Mouse (Mus musculus): Measurements from ENCODE around the gene Ppp1r36.
"Not testable (repeated sequence)": the region's sequence is repeated elsewhere in the genome, so short reads cannot be mapped to it uniquely, and the experiment has no call there.

The Ppp1r36 gene

DNA sequence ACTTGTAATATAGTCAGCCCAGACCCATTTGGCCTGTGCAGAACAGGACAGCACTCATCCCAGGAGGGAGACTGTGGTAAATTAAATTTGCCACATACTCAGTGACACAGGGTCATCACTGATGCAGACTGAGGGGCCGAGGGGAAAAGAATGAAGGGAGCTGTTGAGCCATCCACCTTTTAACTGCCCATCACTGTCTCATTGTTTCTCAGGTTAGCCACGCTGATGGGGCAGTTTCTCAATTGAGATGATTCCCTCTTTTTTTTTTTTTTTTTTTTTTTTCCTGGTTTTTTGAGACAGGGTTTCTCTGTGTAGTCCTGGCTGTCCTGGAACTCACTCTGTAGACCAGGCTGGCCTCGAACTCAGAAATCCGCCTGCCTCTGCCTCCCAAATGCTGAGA lies 41.1 kb downstream of the Ppp1r36 start:
- DNase-seq = not testable (repeated sequence)

- no peak for DNase-seq
Observed at GRCm38 (mm10) chr12:76459032-76459431, 41.7 kb downstream of the Ppp1r36 start.

- no peak for DNase-seq
Observed at GRCm38 (mm10) chr12:76463391-76463790, 46.1 kb downstream of the Ppp1r36 start.

GRCm38 (mm10) chr12:76464651-76465252 lies 47.4 kb downstream of the Ppp1r36 start:
- DNase-seq = no peak

- DNase-seq = no peak
Observed at GRCm38 (mm10) chr12:76466651-76467050, 49.3 kb downstream of the Ppp1r36 start.

- no peak for DNase-seq
Observed at GRCm38 (mm10) chr12:76467256-76467655, 49.9 kb downstream of the Ppp1r36 start.

DNA sequence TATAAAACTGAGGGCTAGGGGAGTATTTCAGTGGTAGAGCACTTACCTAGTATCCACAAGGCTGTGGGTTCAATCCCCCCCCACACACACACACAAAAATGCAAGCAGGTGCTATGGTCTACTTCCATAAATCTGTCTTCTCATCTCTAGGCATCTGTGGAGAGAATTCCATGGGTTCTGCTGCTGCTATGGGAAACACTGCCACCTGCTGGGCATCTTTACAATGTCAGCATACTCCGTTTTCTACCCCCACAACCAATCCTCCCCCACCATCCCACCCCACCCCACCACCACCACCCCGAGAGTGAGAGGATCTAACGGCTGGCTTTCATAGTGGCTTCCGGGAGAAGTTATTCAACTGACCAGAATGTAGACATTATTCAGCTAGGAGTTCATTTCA lies 54.7 kb downstream of the Ppp1r36 start:
- peak; percentile 32 for DNase-seq

DNA sequence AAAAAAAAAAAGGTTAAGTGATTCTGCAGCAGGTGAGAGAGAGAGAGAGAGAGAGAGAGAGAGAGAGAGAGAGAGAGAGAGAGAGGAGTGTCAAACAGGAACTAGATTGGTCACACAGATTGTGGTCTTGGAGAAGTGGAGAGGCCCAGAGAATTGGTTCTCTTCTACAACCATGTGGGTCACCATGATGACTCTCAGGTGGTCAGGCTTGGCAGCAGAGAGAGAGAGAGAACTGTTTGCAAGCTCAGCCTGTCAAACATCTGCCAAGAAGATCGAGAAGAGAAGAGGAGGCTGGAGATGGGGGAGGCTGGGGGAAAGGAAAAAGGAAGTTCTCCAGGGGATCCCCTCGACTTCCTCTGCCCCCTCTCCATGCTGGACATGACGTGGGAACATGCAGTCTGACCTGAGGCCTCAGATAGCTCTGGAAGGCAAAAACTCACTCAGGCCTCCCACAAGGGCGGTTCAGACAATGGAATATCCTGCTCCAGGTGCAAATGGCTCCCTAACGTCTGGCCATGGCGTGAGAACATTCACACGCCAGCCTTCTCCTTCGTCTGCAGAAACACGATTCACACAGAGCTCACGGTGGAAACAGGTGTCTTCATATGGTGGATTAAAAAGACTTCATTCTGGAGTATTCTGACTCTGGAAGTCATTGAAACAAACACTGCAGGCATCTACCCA lies 56.4 kb downstream of the Ppp1r36 start:
- no peak for DNase-seq

DNA sequence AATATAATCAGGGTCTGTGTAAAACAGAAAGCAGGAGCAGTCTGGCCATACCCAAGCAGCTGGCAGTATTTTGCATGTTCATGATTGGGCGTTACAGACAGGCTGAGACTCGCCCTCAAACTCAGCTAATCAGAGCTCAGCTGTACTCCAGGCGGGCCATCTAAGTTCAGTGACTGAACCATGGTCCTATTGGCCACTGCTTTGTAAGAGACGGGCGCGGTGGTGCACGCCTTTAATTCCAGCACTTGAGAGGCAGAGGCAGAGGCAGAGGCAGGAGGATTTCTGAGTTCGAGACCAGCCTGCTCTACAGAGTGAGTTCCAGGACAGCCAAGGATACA lies 56.9 kb downstream of the Ppp1r36 start:
- no peak for DNase-seq

- no peak for DNase-seq
Observed at GRCm38 (mm10) chr12:76474802-76475201, 57.5 kb downstream of the Ppp1r36 start.

GRCm38 (mm10) chr12:76476146-76476545 lies 58.8 kb downstream of the Ppp1r36 start:
- DNase-seq = no peak

DNA sequence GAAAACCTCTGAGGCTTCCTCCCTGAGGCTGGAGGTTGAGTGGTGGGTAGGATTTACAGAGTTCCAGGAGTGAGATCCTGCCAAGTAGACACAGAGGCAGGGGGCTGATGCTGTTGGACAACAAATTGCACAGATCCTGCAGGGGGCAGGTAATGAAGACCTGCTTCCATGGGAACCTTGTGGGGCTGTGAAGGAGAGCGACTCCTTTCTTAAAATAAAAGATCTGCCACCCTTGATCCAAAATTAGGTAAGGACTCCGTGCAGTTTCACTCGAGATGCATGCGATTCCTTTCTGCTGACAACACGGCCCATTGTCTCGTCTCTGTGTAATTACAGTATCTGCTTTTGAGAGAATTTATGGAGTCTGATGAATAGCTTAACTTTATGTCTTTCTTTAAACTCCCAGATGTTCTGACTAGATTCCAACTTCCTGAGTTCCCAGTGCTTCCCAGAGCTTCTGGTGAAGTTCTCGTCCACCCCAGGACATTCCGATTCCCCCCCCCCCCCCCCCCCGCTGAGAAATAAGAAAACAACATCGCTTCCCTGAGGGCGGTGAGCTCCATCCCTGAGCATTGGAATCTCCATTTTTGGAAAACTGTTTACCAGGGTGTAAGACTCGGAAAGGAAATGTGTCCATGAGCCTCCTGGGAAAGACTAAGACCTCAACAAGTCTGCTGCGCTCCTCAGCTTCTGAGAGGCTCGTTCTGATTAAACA lies 61.1 kb downstream of the Ppp1r36 start:
- DNase-seq = no peak

GRCm38 (mm10) chr12:76479174-76479573 lies 61.8 kb downstream of the Ppp1r36 start:
- no peak for DNase-seq

DNA sequence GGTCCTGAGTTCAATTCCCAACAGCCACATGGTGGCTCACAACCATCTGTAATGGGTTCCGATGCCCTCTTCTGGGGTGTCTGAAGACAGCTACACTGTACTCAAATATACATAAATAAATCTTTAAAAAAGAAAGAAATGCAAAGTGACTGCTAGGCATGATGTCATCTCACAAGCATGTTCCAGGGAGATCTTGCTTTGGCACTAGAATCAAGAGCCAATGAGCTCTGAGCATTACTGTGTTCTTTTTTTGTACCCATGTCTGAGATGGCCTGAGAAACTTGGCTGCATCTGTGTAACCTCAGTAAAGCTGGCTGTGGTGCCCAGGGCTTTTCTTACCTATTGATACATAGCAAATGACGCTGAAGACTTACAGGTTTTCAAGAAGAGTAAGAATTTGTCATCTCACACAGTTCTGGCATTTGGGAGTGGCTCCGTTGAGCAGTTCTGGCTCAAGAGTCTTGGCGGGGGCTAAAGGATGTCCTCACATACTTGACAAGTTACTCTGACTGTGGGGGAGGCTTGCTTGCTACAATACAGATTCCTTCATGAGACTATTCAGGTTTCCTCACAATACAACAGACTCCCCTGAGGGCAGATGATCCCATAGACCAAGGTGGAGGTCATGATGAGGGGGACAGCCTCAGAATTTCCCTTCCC lies 62.6 kb downstream of the Ppp1r36 start:
- DNase-seq = no peak

- DNase-seq = no peak
Observed at GRCm38 (mm10) chr12:76482446-76482845, 65.1 kb downstream of the Ppp1r36 start.

- DNase-seq = no peak
Observed at GRCm38 (mm10) chr12:76482948-76483347, 65.6 kb downstream of the Ppp1r36 start.

- no peak for DNase-seq
Observed at GRCm38 (mm10) chr12:76484881-76485280, 67.5 kb downstream of the Ppp1r36 start.

DNA sequence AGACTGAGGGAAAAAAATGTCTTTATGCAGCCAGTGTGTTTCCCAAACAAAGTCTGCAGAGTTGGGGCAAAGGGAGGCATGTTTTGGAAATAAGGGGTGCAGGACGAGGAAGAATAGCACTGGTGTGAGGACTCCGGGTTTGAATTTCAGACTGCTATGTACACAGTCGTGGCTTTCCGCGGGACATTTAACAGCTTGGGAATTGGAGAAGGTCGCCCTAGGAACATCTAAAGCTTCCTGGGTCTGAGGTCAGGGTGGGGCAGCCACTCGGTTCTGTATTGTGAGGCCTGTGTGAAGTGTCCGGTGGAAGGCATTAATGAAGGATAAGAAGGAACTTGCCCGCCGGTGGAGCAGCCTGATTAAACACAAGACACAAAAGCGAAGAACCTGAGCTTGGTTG lies 68.0 kb downstream of the Ppp1r36 start:
- DNase-seq = no peak

DNA sequence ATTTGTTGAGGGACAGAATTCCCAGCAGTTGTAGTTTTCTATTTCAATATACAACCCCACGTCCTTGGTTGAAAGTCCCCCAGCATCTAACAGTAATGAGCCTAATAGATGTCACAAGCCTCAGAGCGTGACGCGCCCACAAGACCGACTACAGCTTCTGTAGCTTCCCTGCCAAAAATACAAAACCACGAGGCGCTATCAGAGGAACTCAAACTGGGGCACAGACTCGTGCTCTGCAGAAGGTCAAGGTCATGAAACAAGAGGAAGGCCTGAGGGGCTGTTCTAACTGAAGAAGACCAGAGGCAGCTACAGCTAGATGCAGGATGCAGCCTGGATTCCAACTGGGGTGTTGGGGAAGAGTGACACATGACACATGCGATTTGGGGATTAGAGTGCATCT lies 69.6 kb downstream of the Ppp1r36 start:
- DNase-seq = no peak
